Mouse (Mus musculus): ENCODE results near the gene Slx4.

GRCm38 (mm10) chr16:4021241-4021640 is 17.7 kb upstream of the Slx4 start:
- no peak for TF ChIP-seq CTCF (IDR thresholded peaks at IDR 0.05; ENCODE audit: low read depth, low read length)
- no peak for TF ChIP-seq GATA1 (IDR thresholded peaks at IDR 0.05; ENCODE audit: borderline replicate concordance, low read length)
- TF ChIP-seq TAL1 (conservative IDR thresholded peaks at IDR 0.05; ENCODE audit: low read depth, low read length) = no peak

Data from G1E (cell line).